Mouse (Mus musculus): Measurements from ENCODE around the gene Zfp872.
"Not testable (repeated sequence)": the region's sequence is repeated elsewhere in the genome, so short reads cannot be mapped to it uniquely, and the experiment has no call there.

Gene Zfp872

DNA sequence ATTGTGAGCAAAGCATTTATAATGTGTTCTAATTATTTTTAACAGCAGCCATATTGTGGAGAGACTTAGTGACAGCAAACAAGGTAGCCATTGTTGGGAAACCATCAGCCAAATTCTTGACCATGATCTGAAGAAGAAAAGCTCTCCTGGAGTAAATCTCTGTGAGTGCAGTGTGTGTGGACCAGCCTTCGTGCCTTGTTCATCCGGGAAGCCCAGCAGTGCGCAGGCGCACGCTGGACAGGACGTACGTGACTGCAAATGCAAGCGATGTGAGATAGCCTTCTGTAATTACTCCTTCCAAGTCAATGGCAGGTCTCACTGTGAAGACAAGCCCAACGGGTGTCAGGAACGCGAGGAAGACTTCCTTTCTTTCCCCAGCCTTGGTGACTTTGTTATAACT lies 18.6 kb upstream of the Zfp872 start:
- no peak for DNase-seq (ENCODE audit: low read depth)

- DNase-seq (ENCODE audit: low read depth), result no peak
These were observed 15.6 kb upstream of the Zfp872 start for GRCm38 (mm10) chr9:22172318-22172717.

DNA sequence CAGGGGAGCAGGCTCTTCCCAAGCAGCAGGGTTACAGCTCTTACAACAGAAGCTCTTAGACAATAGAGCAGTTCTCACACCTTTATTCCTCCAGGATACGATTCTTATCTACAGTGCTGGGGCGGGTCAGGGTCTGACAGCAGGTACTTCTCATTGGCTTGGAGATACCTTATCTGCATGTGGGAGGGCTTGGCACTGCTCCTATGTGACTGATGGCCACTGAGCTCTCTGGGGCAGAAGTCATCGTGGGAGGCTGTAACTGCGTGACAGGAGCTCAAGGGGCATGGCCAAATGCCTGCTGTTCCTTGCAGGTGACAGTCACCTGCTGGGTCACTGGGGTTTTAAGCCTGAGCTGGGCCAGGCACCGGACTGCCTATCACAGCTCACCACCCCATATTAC lies 8.5 kb downstream of the Zfp872 start:
- DNase-seq (ENCODE audit: low read depth), result no peak

GRCm38 (mm10) chr9:22213785-22214194 lies 25.9 kb downstream of the Zfp872 start:
- no peak for DNase-seq (ENCODE audit: low read depth)

GRCm38 (mm10) chr9:22214549-22214948 lies 26.7 kb downstream of the Zfp872 start:
- no peak for DNase-seq (ENCODE audit: low read depth)

- DNase-seq (ENCODE audit: low read depth), result no peak
These were observed 28.8 kb downstream of the Zfp872 start for GRCm38 (mm10) chr9:22216705-22217104.

- DNase-seq (ENCODE audit: low read depth), result no peak
These were observed 30.1 kb downstream of the Zfp872 start for GRCm38 (mm10) chr9:22217858-22218493.

- DNase-seq (ENCODE audit: low read depth), result no peak
These were observed 36.2 kb downstream of the Zfp872 start for GRCm38 (mm10) chr9:22224066-22224465.

- peak; percentile 31 for DNase-seq (ENCODE audit: low read depth)
These were observed 36.9 kb downstream of the Zfp872 start for GRCm38 (mm10) chr9:22224536-22225503.

GRCm38 (mm10) chr9:22225581-22226388 lies 37.9 kb downstream of the Zfp872 start, which contains the start of gene Zfp809:
Zfp809 (plus strand) TSS chr9:22225714.
- peak; percentile 99 for DNase-seq (ENCODE audit: low read depth)

DNA sequence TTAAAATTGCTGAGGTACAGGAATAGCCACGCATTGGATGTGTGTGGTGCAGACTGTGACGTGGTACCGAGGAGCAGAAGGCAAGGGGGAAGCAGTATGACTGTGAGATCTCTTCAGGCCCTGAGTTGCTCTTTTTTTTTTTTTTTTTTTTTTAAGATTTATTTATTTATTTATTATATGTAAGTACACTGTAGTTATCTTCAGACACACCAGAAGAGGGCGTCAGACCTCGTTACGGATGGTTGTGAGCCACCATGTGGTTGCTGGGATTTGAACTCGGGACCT lies 38.4 kb downstream of the Zfp872 start:
- not testable (repeated sequence) for DNase-seq (ENCODE audit: low read depth)

GRCm38 (mm10) chr9:22226846-22227245 lies 39.0 kb downstream of the Zfp872 start:
- DNase-seq (ENCODE audit: low read depth), result no peak

DNA sequence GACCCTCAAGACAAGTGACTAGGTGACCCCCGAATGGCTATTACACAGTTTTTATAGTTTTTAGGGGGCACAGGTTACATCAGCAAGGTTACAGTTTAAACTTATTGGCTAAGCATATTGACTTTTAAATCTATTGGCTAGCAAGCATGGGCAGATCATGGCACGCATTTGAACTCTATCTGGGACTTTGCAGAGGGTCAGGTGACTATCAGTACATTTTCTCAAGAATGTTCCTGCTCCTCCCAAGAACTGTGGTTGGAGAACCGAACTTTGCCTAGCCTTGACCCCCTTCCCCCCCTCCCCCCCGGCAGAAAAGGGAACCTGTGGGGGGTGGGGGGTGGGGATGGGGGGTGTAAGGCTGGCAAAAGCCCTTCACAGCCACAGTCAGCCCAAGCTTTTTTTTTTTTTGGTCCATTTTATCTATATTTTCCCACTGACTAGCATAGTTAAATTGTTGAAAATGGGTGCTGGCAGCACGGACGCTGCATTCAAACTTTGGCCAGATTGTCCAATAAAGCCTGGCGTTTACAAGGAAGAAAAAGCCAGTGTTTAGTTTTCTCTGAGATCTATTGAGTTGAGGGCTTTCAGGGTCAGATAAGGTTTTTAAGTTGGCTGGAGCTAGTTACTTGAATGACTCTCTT lies 41.6 kb downstream of the Zfp872 start:
- no peak for DNase-seq (ENCODE audit: low read depth)

- DNase-seq (ENCODE audit: low read depth), result no peak
These were observed 42.2 kb downstream of the Zfp872 start for GRCm38 (mm10) chr9:22230061-22230460.

- no peak for DNase-seq (ENCODE audit: low read depth)
These were observed 42.7 kb downstream of the Zfp872 start for GRCm38 (mm10) chr9:22230556-22230955.

GRCm38 (mm10) chr9:22240001-22240400 lies 52.1 kb downstream of the Zfp872 start:
- DNase-seq (ENCODE audit: low read depth), result no peak

GRCm38 (mm10) chr9:22244242-22244641 lies 56.4 kb downstream of the Zfp872 start:
- DNase-seq (ENCODE audit: low read depth), result no peak

Data from c-Kit-positive CD71-negative TER-119-negative erythroid progenitor cells, embryonic 14.5 days (primary cell).